Mouse (Mus musculus): ENCODE results near the gene Fndc3b.

DNA sequence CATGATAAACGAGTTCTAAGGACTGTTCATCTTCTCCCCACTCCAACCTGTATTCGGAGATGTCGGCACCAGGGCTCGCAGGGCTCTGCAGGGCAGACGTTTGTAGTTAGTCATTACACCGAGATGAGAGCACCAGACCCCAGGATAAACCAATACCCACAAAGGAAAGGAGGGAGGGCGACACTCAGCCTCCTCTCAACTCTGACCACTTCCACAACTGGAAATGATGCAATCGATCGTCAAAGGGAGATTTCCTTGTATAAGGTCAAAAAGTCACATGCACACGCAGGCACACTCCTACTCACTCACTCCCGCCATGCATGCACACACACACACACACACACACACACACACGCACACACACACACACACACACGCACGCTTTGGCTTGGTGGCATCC lies 254.6 kb downstream of the Fndc3b start:
- no peak for TF ChIP-seq TAL1 (IDR thresholded peaks at IDR 0.05; ENCODE audit: low read length)
- TF ChIP-seq GATA1 (IDR thresholded peaks at IDR 0.05; ENCODE audit: low read length): no peak
